Mouse (Mus musculus): ENCODE measurements around the gene C2cd2l.
A peak's percentile ranks its signal among the peaks of the same experiment; 100 is the strongest.
"Not testable (repeated sequence)": the region's sequence is repeated elsewhere in the genome, so short reads cannot be mapped to it uniquely, and the experiment has no call there.

C2cd2l gene

GRCm38 (mm10) chr9:44335331-44336092 lies 15.4 kb upstream of the C2cd2l start:
- DNase-seq, result no peak

DNA sequence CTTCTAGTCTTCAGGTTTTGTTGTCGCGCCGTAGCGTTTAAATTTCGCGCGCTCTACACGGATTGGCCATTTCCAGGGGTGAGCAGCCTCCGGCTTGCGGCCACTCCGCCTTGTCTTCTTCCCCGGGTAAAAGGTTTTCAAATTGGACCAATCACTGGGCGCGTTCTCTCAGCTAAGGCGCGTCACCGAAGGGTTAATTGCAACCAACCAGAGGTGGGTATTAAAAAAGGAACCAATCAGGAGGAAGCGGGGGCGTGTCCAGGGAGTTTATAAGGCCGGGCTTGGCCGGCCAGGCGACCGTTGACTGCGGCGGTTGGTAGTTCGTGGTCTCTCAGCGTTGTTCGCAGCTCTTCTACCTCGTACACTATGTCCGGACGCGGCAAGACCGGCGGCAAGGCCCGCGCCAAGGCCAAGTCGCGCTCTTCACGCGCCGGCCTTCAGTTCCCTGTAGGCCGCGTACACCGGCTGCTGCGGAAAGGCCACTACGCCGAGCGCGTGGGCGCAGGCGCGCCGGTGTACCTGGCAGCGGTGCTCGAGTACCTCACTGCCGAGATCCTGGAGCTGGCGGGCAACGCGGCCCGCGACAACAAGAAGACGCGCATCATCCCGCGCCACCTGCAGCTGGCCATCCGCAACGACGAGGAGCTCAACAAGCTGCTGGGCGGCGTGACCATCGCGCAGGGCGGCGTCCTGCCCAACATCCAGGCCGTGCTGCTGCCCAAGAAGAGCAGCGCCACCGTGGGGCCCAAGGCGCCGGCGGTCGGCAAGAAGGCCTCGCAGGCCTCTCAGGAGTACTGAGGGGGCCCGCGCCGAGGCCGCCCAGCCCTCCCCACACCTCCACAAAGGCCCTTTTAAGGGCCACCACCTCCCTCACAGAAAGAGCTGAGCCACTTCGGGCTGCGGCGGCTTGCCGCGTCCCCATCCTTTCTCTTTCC lies 14.6 kb upstream of the C2cd2l start, which contains the start of gene H2afx:
Gene H2afx, plus strand, starts transcription at position 299 of the 935 bp plus-strand sequence.
- peak; percentile 98 for DNase-seq

GRCm38 (mm10) chr9:44332918-44333638 lies 13.0 kb upstream of the C2cd2l start:
- no peak for DNase-seq

DNA sequence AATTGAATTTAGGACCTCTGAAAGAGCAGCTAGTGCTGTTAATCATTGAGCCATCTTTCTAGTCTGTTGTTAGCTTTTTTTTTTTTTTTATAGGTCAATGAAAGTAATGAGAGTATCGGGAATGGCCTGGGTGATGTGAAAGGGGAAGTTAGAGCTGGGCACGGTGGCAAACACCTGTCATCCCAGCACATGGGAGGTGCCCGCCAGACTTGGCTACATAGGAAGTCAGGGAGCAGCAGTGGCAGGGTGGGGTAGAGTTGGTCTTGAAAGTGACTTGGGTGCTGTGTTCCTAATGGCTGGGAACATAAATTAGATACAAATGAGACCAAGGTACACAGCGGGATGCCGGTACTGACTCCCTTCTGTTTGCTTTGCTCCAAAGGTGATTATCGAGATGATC lies 10.7 kb upstream of the C2cd2l start:
- DNase-seq, result no peak

GRCm38 (mm10) chr9:44327926-44328325 lies 7.8 kb upstream of the C2cd2l start:
- DNase-seq, result no peak

- DNase-seq, result no peak
Observed at GRCm38 (mm10) chr9:44327064-44327711, 7.1 kb upstream of the C2cd2l start.

DNA sequence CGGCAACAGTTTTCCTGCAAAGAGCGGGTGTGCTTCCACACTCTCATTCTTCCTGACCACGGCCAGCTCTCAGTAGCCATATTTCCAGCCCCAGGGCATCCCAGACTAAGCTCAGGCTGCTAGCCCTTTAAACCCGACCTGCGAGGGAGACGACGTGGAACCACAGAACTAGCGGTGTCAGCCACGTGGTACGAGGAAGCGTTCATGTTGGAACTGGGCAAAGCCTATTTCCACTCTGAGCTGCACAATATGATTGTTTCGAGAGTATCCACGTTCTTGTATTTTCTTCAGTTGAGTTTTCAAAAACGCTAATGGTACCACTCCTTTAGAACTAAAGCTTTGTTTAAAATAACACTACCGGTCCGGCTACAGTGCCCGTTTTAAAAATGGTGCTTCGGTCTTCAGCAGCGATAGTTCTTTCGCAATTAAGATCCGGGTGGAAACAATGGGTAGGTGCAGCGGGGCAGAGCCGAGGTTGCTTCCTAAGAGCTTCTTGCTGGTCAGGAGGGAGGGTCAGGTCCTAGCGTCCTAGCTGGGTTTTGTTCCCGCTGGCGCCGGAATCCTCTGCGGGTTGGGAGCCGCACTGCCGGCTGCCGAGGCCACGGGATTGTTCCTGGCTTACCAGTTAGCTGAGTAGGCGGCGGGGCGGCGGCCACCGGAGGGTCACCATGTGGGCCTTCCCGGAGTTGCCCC lies 6.4 kb upstream of the C2cd2l start:
- peak; percentile 85 for DNase-seq

DNA sequence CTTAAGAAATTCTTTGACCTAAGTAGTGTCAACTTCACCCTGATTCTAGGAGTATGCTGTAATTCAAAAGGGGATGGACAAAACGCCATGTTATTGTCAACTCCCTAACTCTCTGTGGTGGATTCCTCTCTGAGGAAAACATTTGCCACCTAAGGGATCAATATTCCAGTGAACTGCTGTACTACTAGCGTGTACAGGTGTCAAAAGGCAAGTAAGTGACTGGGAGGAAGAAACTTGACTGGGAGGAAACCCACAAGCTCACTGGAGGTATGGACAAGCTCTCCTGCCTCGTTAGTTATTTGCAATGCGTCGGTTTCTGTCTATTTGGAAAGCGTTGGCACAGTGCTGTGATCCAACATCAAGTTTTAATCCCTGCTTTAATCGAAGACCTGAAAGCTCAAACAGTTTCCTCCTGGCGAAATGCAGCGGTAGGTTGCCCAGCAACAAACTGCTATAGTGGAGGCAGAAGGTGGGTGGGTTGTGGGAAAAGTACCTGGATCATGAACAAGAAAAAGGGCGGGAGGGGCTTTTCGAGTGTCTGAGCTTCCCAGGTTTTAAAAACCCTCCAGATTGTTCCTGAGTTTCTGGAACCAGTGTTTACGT lies 5.8 kb upstream of the C2cd2l start, which contains the start of gene Dpagt1:
Gene Dpagt1, plus strand, starts transcription at position 252 of the 603 bp plus-strand sequence.
- no peak for DNase-seq

GRCm38 (mm10) chr9:44325032-44325767 lies 5.1 kb upstream of the C2cd2l start:
- not testable (repeated sequence) for DNase-seq

DNA sequence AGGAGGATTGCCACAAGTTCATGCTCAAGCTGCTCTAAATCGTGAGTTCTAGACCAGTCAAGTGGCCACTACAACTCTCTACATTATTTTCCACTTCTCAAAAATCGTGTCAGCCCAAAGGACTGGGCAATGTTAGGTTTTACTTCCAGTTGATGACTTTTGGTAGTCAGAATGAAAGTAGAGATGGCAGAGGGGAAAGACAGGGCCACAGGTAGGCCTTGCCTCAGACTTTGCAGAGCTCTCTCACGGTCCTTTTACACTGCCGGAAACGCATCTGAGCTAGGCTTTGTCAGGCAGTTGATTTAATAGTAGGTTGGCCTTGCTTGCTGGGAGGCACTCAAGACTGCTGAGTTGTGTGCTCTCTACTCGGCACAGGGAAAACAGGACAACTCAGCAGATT lies 4.1 kb upstream of the C2cd2l start:
- DNase-seq, result no peak

GRCm38 (mm10) chr9:44323656-44324055 lies 3.6 kb upstream of the C2cd2l start:
- DNase-seq, result not testable (repeated sequence)

- no peak for DNase-seq
Observed at GRCm38 (mm10) chr9:44320799-44321133, 681 bp upstream of the C2cd2l start.

- DNase-seq, result no peak
Observed at GRCm38 (mm10) chr9:44319105-44319886, 789 bp downstream of the C2cd2l start.

DNA sequence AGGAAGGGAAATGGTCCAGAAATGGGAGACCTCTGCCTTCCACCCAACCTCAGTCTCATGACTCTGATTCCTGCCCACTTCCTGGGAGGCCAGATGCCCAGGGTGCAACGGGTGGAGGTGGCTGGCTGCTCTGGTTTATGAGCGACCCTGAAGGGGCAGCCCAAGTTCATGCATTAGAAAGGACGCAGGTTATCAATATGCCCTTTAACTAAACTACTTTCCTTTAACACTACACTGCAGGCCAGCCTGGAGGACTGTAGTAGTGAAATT lies 1.3 kb downstream of the C2cd2l start:
- no peak for DNase-seq

DNA sequence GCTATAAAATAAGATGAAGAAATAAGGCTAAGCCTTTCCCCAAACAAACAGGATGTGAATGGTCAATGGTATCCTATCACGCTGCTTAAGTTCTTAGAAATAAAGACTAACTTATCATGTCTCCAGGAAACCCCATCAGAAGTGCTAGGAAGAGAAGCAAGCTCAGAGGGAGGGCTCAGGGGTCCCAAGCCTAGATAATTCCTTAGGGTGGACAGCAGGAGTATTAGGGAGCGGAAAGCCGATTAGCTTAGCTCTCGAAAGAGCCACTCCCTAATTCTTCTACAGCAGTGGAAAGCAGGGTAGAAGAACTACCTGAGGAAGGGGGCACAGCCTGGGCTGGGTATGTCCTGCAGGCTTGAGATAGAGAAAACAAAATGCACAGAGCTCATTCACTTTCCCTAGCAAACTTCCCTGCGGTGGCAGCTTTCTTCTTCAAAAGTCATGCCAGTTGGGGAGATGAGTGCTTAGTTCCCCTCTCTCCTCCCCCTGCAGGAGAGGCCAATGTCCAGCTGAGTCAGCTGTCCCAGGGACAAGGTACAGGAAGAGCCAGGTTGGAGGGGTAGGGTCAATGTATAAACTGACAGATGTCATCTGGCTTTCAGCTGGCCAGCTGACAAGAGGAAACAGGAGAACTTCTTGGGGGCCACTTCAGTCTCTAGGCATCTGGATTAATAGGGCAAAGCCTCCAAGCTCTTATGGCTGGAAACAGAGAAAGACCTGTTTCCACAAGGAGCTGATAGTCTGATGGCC lies 1.8 kb downstream of the C2cd2l start:
- no peak for DNase-seq

- DNase-seq, result no peak
Observed at GRCm38 (mm10) chr9:44317452-44317851, 2.6 kb downstream of the C2cd2l start.

DNA sequence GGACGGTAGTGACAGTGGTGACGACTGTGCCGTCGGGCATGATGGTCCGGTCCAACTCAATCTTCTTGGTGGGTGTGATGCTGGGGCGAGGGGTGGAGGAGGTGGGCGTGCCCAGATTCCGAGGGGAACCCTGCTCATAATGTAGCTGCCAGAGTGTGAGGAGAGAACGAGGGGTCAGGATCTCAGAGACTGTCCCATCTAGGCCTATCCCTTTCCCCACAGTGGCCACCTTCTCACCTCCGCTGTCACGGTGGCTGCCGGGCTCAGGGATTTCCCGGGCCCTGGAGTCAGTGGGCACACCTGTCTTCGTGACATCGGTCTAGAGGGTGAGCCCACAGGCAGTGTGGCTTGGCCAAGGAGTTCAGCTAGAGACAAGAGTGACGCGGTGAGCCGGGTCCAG lies 5.2 kb downstream of the C2cd2l start:
- DNase-seq, result no peak

GRCm38 (mm10) chr9:44314257-44314547 lies 5.9 kb downstream of the C2cd2l start:
- no peak for DNase-seq

DNA sequence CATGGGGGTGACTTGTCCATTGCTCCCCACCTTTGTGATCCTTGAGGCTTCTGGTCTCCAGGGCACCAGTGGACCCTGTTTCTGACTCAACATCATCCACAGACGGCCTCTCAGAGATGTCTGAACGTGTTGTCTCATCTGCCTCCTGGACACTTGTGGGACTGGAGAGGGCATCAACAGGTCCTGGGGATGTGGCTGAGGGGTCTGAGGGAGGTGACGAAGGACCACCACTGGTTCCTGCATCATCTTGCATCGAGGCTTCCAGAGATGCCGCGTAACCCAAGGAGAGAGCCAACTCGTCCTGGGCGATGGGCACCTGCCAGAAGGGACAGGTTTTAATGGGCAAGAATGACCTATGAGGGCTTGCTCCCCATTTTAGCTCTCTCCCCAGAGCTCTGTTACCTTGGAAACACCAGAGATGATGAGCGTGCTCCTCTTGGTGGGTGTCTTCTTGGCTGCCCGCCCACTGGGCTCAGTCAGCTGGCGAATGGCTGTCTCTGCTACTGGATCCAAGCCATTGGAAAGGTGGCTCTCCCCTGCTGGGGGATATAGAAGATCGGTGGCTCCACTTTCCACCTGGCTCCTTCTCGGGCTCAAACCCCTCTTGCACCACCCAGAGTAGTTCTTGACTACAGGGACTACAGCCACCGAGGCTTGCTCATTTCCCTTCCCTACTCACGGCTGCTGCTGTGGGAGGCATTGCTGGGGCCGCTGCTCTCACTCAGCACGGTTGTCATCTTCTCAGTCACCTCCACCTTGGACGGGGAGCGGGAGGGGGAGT lies 6.4 kb downstream of the C2cd2l start:
- no peak for DNase-seq
